Mouse (Mus musculus): Measurements from ENCODE around the gene Mms19.
A peak's percentile ranks its signal among the peaks of the same experiment; 100 is the strongest.

Mms19 gene

DNA sequence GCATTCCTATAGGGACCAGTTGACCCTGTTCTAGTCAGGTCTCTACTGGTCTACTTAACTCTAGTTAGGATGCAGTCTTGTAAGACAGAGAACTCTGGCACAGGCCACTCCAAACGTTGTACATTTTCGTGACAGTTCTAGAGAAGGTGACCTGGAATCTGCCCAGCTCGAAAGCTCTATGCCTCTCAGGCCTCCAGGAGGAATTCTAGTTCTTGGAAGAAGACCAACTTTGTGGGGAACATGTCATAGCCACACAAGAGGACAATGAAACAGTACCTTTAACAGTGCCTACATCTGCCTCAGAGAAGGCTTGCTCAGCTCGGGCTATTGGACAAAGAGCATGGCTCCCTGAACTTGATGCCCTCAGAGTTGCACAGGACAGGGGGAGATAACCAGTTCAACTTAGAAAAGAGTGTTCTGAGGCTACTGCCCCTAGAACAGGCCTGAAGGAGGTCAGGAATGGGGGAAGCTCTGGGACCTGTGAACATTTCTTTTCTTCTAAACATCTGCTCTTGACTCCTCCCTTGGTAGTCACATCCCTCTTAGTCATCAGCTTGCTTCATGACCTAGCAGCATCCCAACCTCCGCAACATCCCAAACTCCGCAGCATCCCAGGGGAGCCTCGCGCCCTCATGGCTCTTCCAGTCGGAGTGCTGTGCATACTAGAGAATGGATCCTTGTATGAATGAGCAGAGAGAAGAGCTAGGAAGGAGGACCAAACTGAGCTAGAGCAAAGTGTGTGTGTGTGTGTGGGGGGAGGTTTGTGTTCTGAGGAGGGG lies 18.0 kb upstream of the Mms19 start:
- no peak for DNase-seq

GRCm38 (mm10) chr19:41997090-41997489 lies 16.1 kb upstream of the Mms19 start:
- DNase-seq = no peak

GRCm38 (mm10) chr19:41995483-41995882 lies 14.5 kb upstream of the Mms19 start:
- DNase-seq = no peak

- DNase-seq = no peak
Measured at GRCm38 (mm10) chr19:41994023-41994422, 13.1 kb upstream of the Mms19 start.

- no peak for DNase-seq
Measured at GRCm38 (mm10) chr19:41993484-41993883, 12.5 kb upstream of the Mms19 start.

- no peak for DNase-seq
Measured at GRCm38 (mm10) chr19:41992971-41993370, 12.0 kb upstream of the Mms19 start.

DNA sequence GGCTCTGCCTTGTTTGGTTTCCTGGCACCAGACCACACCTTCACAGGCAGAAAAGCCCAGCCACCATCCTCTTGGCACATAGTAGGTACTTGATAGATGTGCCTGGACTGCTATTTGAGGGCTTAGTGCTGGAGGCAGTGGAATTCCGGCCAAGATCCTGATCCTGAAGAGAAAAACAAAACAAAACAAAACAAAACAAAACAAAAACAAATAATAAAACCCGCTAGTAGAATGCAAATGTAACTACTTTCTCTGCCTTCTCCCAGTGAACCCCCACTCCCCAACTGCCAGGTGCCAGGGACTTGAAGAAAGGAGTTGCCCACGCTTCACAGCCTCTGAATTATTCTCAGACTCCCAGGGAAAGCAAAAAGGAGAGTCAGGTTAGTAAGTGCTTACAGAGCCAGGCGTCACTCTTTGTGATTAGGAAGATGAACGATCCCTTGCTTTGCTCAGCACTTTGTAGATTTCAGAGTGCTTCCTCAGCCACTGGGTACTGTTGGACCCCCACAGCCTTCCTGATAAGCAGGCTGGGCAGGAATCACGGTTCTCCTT lies 11.0 kb upstream of the Mms19 start:
- DNase-seq = no peak

GRCm38 (mm10) chr19:41989810-41990209 lies 8.9 kb upstream of the Mms19 start:
- DNase-seq = no peak

- no peak for DNase-seq
Measured at GRCm38 (mm10) chr19:41987206-41987605, 6.2 kb upstream of the Mms19 start.

DNA sequence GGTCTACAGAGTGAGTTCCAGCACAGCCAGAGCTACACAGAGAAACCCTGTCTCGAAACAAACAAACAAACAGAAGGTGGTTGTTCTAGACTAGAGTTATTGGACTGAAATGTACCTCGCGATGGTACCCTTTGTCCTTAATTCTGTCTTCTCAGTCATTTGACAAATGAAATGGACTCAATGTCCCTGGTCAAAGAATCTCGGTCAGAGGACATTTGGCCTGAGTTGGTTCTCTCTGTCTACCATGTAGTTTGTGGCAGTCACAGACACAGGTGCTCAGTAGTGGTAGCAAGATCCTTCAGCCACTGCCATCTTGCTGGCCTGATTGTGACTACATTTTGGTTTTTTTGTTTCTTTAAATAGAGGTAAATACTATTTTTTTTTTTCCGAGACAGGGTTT lies 5.0 kb upstream of the Mms19 start:
- no peak for DNase-seq

- peak; percentile 30 for DNase-seq
Measured at GRCm38 (mm10) chr19:41982791-41983150, 1.8 kb upstream of the Mms19 start.

DNA sequence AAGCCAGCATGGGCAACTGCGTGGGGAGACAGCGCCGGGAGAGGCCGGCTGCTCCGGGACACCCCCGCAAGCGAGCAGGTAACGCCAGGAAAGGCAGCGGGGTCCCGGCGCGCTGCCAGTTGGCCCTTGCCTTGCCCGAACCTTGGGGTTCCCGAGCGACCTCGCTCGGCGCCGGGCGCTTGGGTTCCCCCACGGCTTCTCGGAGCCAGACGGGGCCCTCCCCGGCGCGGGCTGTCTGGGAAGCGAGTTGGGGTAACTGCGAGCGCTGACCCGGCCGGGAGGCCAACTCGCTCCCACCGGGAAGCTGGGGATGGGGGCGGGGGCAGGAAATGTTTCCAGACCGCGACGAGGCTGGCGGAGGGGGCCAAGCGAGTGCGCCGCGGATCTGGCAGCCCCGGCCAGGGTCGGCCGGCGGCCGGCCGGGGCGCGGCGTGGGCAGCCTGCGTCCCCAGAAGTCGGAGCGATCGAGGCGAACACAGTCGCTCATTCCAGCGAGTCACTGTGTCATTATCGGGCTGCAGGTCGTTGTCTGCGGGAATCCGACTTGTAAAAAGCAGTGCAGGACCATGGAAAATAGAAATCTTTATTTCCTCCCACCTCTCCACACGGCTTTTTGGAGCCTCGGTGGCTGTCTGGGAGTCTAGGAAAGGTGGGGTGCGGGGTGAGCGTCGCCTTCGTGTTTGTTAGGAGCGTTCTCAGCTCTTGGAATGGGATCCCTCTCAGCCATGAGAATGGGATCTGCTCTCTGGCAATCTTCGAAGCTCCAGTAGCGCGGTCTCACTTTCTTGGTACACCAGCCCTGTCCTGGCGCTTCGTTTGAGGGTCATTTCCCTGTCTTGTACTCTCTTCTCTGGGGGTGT lies 1.2 kb upstream of the Mms19 start:
- peak; percentile 60 for DNase-seq

- DNase-seq = no peak
Measured at GRCm38 (mm10) chr19:41981595-41981927, 604 bp upstream of the Mms19 start, which contains the start of gene Ubtd1. Gene Ubtd1 (plus strand): TSS chr19:41981763.

- DNase-seq = peak; percentile 77
Measured at GRCm38 (mm10) chr19:41980422-41980818, 537 bp downstream of the Mms19 start.

DNA sequence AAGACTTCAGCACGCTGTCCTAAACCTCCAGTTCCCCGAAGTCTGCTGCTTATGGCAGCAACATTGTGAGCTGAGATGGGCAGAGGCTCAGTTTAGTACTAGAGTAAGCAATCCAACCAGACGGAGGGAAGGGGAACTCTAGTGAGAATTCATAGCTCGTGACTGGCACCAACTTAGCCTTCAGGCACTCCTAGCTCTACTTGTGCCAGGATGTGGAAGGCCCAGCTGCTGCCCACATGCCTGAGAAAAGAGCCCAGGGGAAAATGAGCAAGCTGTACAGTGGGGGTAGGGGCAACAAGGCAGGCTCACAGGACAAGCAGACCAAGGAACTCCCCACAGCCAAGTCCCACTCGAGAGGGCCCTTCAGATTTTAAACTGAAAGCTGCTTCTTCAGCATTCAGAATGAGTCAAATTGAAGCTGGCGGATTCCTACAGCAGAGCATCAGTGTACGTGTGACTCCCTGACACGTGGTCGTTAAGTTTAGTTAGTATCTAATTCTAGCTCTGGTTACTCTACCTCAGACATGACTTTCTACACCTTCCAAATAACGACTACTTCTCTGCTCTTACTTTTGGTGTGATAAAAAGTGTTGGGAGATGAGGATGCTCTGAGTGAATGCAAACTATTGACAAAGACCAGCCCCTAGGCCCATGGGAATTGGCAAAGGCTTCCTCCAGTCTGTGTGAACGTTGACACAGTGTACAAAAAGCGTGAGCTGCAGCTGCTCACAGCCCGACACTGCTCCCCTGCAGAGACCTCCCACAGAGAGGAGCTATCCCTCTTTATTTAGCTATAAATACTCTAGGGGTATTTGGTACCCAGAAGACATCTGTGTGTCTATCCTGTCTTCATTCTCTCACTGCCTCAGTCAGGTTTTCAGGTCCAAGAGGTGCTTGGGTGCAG lies 6.8 kb downstream of the Mms19 start:
- no peak for DNase-seq

DNA sequence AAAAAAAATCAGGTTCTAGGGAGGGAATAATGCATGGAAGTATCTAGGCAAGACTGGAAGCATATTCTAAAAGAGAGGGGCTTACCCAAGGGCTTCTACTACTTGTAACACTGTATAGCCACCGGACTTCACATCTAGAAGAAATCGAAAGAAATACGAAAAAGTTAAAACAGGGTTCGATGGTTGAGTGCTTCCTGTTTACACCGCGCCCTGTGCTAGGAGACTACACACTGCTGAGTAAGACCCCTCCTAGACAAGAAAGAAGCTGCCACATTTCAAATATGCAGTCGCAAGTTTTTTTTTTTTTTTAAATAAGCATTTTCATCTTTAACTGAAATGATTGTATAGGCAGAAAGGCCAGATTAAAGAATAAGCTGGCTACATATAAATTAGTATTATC lies 11.3 kb downstream of the Mms19 start:
- DNase-seq = no peak

GRCm38 (mm10) chr19:41953574-41953973 lies 27.4 kb downstream of the Mms19 start:
- no peak for DNase-seq

DNA sequence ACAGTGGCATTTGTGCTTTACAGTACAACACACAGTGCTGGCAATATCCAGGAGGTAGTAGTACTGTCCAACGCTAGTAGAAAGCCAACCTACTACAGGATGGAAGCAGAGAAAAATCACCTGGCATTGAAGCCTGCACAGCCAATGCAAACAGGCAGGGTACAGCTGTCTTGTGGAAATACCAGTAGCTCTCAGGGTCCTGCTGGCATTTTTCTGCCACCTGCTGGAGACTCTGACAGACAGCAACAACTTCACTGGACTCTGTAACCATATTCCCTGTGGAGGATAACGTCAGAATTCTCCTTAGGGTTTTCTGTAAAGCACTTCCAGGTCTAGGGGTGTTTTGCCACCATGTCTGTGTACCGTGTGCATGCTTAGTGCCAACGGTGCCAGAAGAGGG lies 28.7 kb downstream of the Mms19 start:
- DNase-seq = peak; percentile 20

DNA sequence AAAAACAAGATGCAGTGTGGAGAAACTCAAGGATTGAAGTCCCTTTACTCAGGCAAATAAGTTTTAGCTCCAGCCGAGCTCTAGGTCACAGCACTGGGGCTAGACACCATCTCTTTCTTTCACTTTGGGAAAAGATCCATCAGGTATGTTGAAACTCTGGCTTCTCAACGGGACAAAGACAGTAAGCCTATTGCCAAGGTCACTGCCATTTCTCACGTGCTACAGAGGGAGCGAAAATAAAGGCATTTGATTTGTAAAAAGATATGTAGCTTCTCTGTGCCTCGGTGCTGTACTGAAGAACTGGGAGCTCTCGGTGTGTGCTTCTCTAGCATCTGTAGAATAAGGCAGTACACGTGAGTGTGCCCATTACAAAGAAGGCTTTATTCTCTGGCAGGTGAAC lies 37.1 kb downstream of the Mms19 start:
- DNase-seq = no peak

DNA sequence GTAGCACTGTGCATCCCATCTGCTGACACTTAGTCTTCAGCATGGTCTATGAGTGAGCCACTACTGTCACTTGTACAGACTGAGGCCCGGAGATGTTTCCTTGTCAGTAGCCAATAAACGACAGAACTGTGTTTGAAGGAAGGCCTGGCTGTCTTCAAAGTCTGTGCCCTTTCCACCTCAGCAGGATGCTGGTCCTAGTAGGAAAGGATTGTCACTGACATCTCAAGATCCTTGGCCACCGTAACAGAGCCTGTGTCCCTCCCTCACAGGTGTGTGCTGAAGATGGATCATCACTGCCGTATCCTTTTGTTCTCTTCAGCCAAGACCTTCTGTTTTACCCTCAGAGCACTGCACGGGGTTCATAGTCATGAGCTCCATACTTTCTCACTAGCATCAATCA lies 42.4 kb downstream of the Mms19 start:
- DNase-seq = no peak

DNA sequence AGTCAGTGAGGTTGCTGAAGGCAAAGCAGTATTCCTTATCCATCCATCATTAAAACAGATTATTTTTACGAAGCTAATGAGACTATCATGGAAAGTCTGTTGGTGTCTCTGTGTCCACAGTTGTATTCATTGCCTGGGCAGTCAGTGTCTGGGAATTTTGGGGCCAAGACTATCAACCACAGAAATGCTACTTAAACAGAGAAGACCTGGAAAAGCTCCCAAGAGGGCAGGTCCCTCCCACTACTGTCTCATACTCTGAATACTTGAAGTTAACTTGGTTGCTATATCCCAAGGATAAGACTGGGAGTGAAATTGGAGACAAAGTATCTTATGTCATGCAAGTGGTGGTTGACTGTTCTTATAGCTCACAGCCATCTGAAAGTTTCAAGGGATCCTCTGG lies 45.0 kb downstream of the Mms19 start:
- DNase-seq = no peak

DNA sequence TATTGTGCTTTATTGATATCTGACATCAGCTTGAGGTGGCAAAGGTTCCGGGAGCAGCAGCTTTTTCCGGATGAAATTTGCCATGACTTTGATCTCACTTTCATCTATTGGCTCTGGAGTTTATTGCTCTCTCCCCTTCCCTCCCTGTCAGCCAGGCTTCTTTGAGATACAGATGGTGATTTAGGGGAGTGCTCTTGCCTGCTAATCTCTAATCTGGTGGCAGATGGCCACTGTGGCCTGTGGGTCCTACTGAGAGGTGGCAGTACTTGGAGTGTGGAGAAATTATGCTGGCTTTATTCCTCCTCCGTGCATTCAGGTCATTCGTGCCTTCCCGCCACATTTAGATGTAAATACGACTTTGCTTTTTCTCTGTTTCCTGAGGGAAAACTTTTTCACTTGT lies 46.8 kb downstream of the Mms19 start:
- DNase-seq = peak; percentile 13
